Mouse (Mus musculus) CH12.LX (cell line): ENCODE data around the gene Olfr51.
"Not testable (repeated sequence)": the region's sequence is repeated elsewhere in the genome, so short reads cannot be mapped to it uniquely, and the experiment has no call there.

Experiments used
- CHD2 ChIP-seq: IDR thresholded peaks from 2 replicates; pipeline ENCODE4 v1.6.1; 2011; ENCODE audit warnings: low read length, improper control_type of control experiment
- CTCF ChIP-seq, 2 experiments: IDR thresholded peaks in 1 of 2; conservative IDR thresholded peaks in 1 of 2; 2 replicates each; pipeline ENCODE4 v1.5.1; 2011 to 2012; ENCODE audit warnings: low read depth in 2 of 2, low read length in 2 of 2, improper control_type of control experiment in 1 of 2, inconsistent platforms in 1 of 2, mild to moderate bottlenecking in 1 of 2, moderate library complexity in 1 of 2
- EP300 ChIP-seq: IDR thresholded peaks from 2 replicates; pipeline ENCODE4 v1.6.1; 2011; ENCODE audit warnings: low read length, improper control_type of control experiment
- HCFC1 ChIP-seq: IDR thresholded peaks from 2 replicates; pipeline ENCODE4 v1.6.1; 2012; ENCODE audit warnings: low read depth, mild to moderate bottlenecking, inconsistent platforms, low read length, improper control_type of control experiment
- JUND ChIP-seq: conservative IDR thresholded peaks from 2 replicates; pipeline ENCODE4 v1.6.1; 2011; ENCODE audit warnings: low read depth, low read length, improper control_type of control experiment
- MYC ChIP-seq: IDR thresholded peaks from 2 replicates; pipeline ENCODE4 v1.6.1; 2011; ENCODE audit warnings: low read depth, mild to moderate bottlenecking, improper control_type of control experiment, low read length
- POLR2A ChIP-seq: IDR thresholded peaks from 2 replicates; pipeline ENCODE4 v1.6.1; 2011; ENCODE audit warnings: low read depth, mild to moderate bottlenecking, improper control_type of control experiment, low read length
- RCOR1 ChIP-seq: conservative IDR thresholded peaks from 2 replicates; pipeline ENCODE4 v1.6.1; 2012; ENCODE audit warnings: low read depth, mild to moderate bottlenecking, inconsistent platforms, low read length, improper control_type of control experiment
- SMC3 ChIP-seq: IDR thresholded peaks from 2 replicates; pipeline ENCODE4 v1.6.1; 2011; ENCODE audit warnings: low read depth, low read length, improper control_type of control experiment
- TCF12 ChIP-seq: IDR thresholded peaks from 2 replicates; pipeline ENCODE4 v1.6.1; 2014; ENCODE audit warnings: low read depth, mild to moderate bottlenecking, inconsistent platforms, low read length, improper control_type of control experiment
- UBTF ChIP-seq: IDR thresholded peaks from 2 replicates; pipeline ENCODE4 v1.6.1; 2012; ENCODE audit warnings: low read depth, mild to moderate bottlenecking, inconsistent platforms, low read length, improper control_type of control experiment, moderate library complexity
- ZC3H11A ChIP-seq: IDR thresholded peaks from 2 replicates; pipeline ENCODE4 v1.6.1; 2012; ENCODE audit warnings: low read depth, mild to moderate bottlenecking, inconsistent platforms, low read length, improper control_type of control experiment
- ZMIZ1 ChIP-seq: IDR thresholded peaks from 2 replicates; pipeline ENCODE4 v1.6.1; 2012; ENCODE audit warnings: low read depth, mild to moderate bottlenecking, inconsistent platforms, low read length, improper control_type of control experiment

DNA sequence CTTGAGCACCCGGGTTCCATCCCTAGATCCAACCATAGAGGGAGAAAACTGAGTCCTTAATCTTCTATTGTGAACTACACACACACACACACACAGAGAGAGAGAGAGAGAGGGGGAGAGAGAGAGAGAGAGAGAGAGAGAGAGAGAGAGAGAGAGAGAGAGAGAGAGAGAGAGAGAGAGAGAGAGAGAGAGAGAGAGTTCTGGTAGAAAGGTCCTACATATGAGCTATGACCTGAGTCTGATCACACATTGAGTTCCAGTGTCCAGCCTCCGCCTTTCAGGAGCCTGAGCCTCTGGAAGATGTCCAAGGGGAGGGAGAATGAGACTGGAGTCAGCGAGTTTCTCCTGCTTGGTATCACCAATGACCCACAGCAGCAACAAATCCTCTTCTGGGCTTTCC is 44.4 kb downstream of the Olfr51 start, which contains the start of gene Olfr1375:
- TF ChIP-seq JUND; SMC3; POLR2A; CHD2; HCFC1; CTCF (conservative IDR thresholded peaks at IDR 0.05 in 1 of 2, IDR thresholded peaks at IDR 0.05 in 1 of 2; ENCODE audit: low read depth in 2 of 2, low read length in 2 of 2); ZC3H11A; ZMIZ1; UBTF; RCOR1; EP300; MYC; TCF12: not testable (repeated sequence)
